Mouse (Mus musculus) hindbrain, embryonic 16.5 days (tissue): ENCODE results near the gene Ccdc174. TPM values are rescaled to one million over a fixed set of nuclear protein-coding genes. Genes with fewer than 3 reads are reported as not detected.
"Not testable (repeated sequence)": the region's sequence is repeated elsewhere in the genome, so short reads cannot be mapped to it uniquely, and the experiment has no call there.

ENCODE experiments used
- ATAC-seq: fragments of 200-750 bp; cut with Nextera tagmentation; 2 replicates; pipeline ENCODE4 v1.8.0; 2017; ENCODE audit warnings: moderate TSS enrichment, moderate library complexity
- H3K27ac ChIP-seq: fragments of 300-500 bp; sonication (generic); 2 replicates; pipeline ENCODE4 v1.5.1; 2014; ENCODE audit warnings: low read depth, mild to moderate bottlenecking, control low read depth, low read length, moderate library complexity
- H3K27me3 ChIP-seq: fragments of 300-500 bp; sonication (generic); replicated peaks from 2 replicates; pipeline ENCODE4 v1.6.1; 2014; ENCODE audit warnings: low read length; ENCODE audit not compliant: control insufficient read depth, insufficient read depth
- H3K36me3 ChIP-seq: fragments of 300-500 bp; sonication (generic); 2 replicates; pipeline ENCODE4 v1.6.1; 2014; ENCODE audit warnings: mild to moderate bottlenecking, low read length, moderate library complexity, mixed read lengths; ENCODE audit not compliant: control insufficient read depth, insufficient read depth
- H3K4me1 ChIP-seq: fragments of 300-500 bp; sonication (generic); 2 replicates; pipeline ENCODE4 v1.6.1; 2014; ENCODE audit warnings: low read depth, low read length; ENCODE audit not compliant: control insufficient read depth, insufficient read depth
- H3K4me2 ChIP-seq: fragments of 300-500 bp; sonication (generic); 2 replicates; pipeline ENCODE4 v1.6.1; 2014; ENCODE audit warnings: mild to moderate bottlenecking, low read length, control low read depth, moderate library complexity
- H3K4me3 ChIP-seq: fragments of 300-500 bp; sonication (generic); 2 replicates; pipeline ENCODE4 v1.5.1; 2014; ENCODE audit warnings: mild to moderate bottlenecking, low read length, control low read depth, moderate library complexity
- H3K9ac ChIP-seq: fragments of 300-500 bp; sonication (generic); 2 replicates; pipeline ENCODE4 v1.6.1; 2014; ENCODE audit warnings: low read depth, mild to moderate bottlenecking, control low read depth, low read length, moderate library complexity
- H3K9me3 ChIP-seq: fragments of 300-500 bp; sonication (generic); 2 replicates; pipeline ENCODE4 v1.6.1; 2014; ENCODE audit warnings: mild to moderate bottlenecking, low read length, moderate library complexity; ENCODE audit not compliant: control insufficient read depth
- WGBS: fragments of 180-500 bp; shearing (Covaris S2); extraction: QIAGEN DNeasy Blood & Tissue Kit; methylation state at CpG from one replicate; pipeline ENCODE4 v1.1.7; 2014; 5-methylcytosine and 5-hydroxymethylcytosine counted together
- polyA plus RNA-seq: library from polyadenylated mRNA; unstranded; fragments of >200 nt; fragmentation: Nextera tagmentation; extraction: Ambion mirVana; gene quantifications from 2 replicates; pipeline ENCODE4 v1.2.1, GENCODE M21; 2015

Gene Ccdc174
- polyA plus RNA-seq, 1 experiment from 2014 or later = 31.1 TPM

GRCm38 (mm10) chr6:91902509-91902908, 24.7 kb downstream of the Ccdc174 start, which contains the start of gene 4930590J08Rik:
Gene 4930590J08Rik, plus strand, starts transcription at chr6:91902809.
- H3K4me1 ChIP-seq, H3K27ac ChIP-seq, ATAC-seq, H3K9me3 ChIP-seq, H3K27me3 ChIP-seq, H3K4me2 ChIP-seq, H3K4me3 ChIP-seq, H3K9ac ChIP-seq: not testable (repeated sequence)
- 97% methylated on average over 2 of the region's 2 CpGs for WGBS
- H3K36me3 ChIP-seq = peaks cover 25% of the 10 kb centered on the region

GRCm38 (mm10) chr6:91914011-91914410, 36.2 kb downstream of the Ccdc174 start:
- H3K27me3 ChIP-seq = no peaks in the 10 kb centered on the region
- WGBS = 92% methylated on average over 10 of the region's 10 CpGs
- H3K4me2 ChIP-seq = no peak overlapping the region
- no peak overlapping the region for H3K9ac ChIP-seq
- no peak overlapping the region for H3K27ac ChIP-seq
- no peak for ATAC-seq
- no peaks in the 10 kb centered on the region for H3K9me3 ChIP-seq
- H3K36me3 ChIP-seq = no peaks in the 10 kb centered on the region
- H3K4me3 ChIP-seq = no peak overlapping the region
- no peaks in the 10 kb centered on the region for H3K4me1 ChIP-seq

- Histone ChIP-seq H3K4me3 (no peak overlapping the region), H3K9me3 (no peaks in the 10 kb centered on the region), H3K36me3 (no peaks in the 10 kb centered on the region), H3K27ac (no peak overlapping the region), H3K27me3 (no peaks in the 10 kb centered on the region), H3K4me2 (no peak overlapping the region), H3K4me1 (no peaks in the 10 kb centered on the region), H3K9ac (no peak overlapping the region)
- ATAC-seq = no peak
- 45% methylated on average over 4 of the region's 4 CpGs for WGBS
These were observed 39.4 kb downstream of the Ccdc174 start for GRCm38 (mm10) chr6:91917286-91917685.

DNA sequence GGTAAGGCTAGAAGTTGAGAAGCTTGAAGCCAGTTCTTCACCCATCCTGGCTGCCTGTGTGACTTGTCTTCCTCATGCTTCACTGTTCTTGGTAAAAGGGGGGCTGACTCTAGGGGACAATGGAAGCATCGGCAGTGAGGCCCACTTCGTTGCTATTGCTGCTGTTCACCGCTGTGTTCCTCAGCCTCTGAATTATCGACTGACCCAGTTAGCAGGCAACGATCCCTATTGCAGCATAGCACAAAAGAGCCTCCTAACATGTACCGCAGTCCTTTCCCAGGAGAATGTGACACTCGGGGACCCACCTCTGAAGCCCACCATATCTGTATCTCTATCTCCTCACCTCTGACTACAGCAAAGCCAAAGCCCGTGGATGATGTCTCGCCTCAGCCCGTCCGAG, 39.9 kb downstream of the Ccdc174 start:
- Histone ChIP-seq H3K27ac (no peak overlapping the region), H3K4me1 (no peaks in the 10 kb centered on the region), H3K9ac (no peak overlapping the region), H3K4me3 (no peak overlapping the region), H3K4me2 (no peak overlapping the region), H3K27me3 (no peaks in the 10 kb centered on the region), H3K36me3 (no peaks in the 10 kb centered on the region), H3K9me3 (no peaks in the 10 kb centered on the region)
- WGBS = 69% methylated on average over 11 of the region's 11 CpGs
- no peak for ATAC-seq

DNA sequence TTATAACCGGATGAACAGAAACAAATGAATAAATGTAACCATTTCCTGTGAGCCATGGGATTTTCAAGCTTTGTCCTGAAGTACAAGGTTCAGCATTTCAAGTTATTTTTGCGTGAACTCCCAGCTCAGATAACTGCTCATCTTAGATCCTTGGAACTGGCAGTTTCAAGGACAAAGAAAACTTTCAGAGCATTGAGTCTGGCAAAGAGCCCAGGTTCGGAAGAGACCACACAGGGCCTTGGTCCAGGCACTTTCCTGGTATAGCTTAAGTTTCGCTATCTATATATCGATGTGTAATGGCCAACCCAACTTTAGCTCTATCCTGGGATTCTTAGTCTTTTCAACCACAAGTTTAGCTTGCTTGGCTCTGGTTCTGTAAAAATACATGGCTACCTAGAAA, 53.4 kb downstream of the Ccdc174 start:
- Histone ChIP-seq H3K9me3 (no peaks in the 10 kb centered on the region), H3K27ac (no peak overlapping the region), H3K4me2 (no peak overlapping the region), H3K4me3 (no peak overlapping the region), H3K4me1 (no peaks in the 10 kb centered on the region; the same call in 1 of the 2 replicates), H3K27me3 (no peaks in the 10 kb centered on the region), H3K9ac (no peak overlapping the region), H3K36me3 (no peaks in the 10 kb centered on the region)
- WGBS = 67% methylated on average over 5 of the region's 5 CpGs
- no peak for ATAC-seq

DNA sequence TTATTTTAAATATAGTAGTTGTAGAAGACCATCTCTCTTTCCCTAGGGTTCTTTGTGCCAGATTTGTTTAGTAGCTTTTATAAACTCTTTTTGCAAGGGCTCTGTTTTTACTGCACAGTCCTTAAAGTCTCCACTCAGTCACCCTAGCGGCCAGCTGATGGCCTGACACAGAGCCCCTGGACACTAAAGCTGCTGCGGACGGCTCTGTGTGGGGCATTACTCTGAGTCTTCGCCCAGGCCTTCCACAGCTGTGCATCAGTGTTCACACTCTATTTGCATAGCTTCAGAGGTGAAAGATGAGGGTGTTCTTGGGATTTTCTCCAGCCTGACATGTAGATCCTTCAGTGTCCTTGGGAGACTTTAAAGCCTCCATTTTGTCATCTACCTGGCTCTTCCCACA, 60.6 kb downstream of the Ccdc174 start:
- WGBS = 53% methylated on average over 4 of the region's 4 CpGs
- Histone ChIP-seq H3K36me3 (no peaks in the 10 kb centered on the region), H3K9ac (no peak overlapping the region), H3K4me1 (no peaks in the 10 kb centered on the region), H3K27me3 (no peaks in the 10 kb centered on the region), H3K27ac (no peak overlapping the region), H3K4me2 (no peak overlapping the region), H3K9me3 (no peaks in the 10 kb centered on the region), H3K4me3 (no peak overlapping the region)
- no peak for ATAC-seq

DNA sequence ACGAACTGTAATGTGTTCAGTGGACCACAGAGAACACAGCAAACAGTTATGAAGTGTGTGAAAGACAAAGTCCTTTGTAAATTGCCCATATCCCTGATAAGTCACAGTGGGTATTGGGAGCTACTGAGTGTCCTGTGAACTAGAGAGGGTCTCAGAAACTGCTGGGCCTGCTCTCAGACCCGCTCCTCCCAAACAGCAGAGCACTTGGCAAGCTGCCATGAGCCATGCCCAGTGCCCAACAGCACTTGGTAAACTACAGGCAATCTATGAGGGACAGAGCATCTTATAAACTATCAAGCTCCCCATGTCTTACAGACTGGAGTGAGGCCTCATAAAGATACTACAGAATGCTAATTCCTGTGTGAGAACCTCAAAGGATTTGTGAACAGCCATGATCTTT, 70.6 kb downstream of the Ccdc174 start:
- ATAC-seq = no peak
- H3K9me3 ChIP-seq = no peaks in the 10 kb centered on the region
- H3K27me3 ChIP-seq = no peaks in the 10 kb centered on the region
- no peak overlapping the region for H3K27ac ChIP-seq
- 64% methylated on average over 2 of the region's 2 CpGs for WGBS
- H3K36me3 ChIP-seq = no peaks in the 10 kb centered on the region
- H3K4me3 ChIP-seq = no peak overlapping the region
- H3K4me1 ChIP-seq = no peaks in the 10 kb centered on the region
- no peak overlapping the region for H3K9ac ChIP-seq
- no peak overlapping the region for H3K4me2 ChIP-seq

Other genes with a start within 250 kb of the Ccdc174 start
- 108 TPM in 2 replicates for gene Slc6a6, start 194.0 kb upstream of the Ccdc174 start, polyA plus RNA-seq
- gene Grip2, start 50.8 kb upstream of the Ccdc174 start, polyA plus RNA-seq = 6.3 and 8.2 TPM in 2 replicates
- 1.1 and 1.2 TPM in 2 replicates for gene 4930590J08Rik, start 24.8 kb downstream of the Ccdc174 start, polyA plus RNA-seq
- gene Fgd5, start 100.8 kb downstream of the Ccdc174 start, polyA plus RNA-seq = 14.7 and 17.1 TPM in 2 replicates
- gene Nr2c2, start 213.3 kb downstream of the Ccdc174 start, polyA plus RNA-seq = 16.0 and 16.5 TPM in 2 replicates